Mouse (Mus musculus) thymus, adult 2 months (tissue): ENCODE measurements around the gene Myct1. TPM values are rescaled to one million over a fixed set of nuclear protein-coding genes. Genes with fewer than 3 reads are reported as not detected.
A peak's percentile ranks its signal among the peaks of the same experiment; 100 is the strongest.

Experiments
- DNase-seq: peaks from one replicate; pipeline ENCODE4 v3.0.0; 2021
- H3K27ac ChIP-seq: fragments of 200-500 bp; 2 replicates; pipeline ENCODE4 v1.5.1; 2012; ENCODE audit warnings: low read length, control low read depth; ENCODE audit not compliant: control insufficient read depth, insufficient read depth
- H3K27me3 ChIP-seq: fragments of 200-500 bp; 2 replicates; pipeline ENCODE4 v1.6.1; 2012; ENCODE audit warnings: mild to moderate bottlenecking, low read length, moderate library complexity, mixed read lengths; ENCODE audit not compliant: control insufficient read depth, insufficient read depth
- H3K36me3 ChIP-seq: fragments of 200-500 bp; 2 replicates; pipeline ENCODE4 v1.6.1; 2012; ENCODE audit warnings: mild to moderate bottlenecking, low read length, moderate library complexity; ENCODE audit not compliant: control insufficient read depth, insufficient read depth
- H3K4me1 ChIP-seq: fragments of 200-500 bp; replicated peaks from 2 replicates; pipeline ENCODE4 v1.6.1; 2012; ENCODE audit warnings: low read length; ENCODE audit not compliant: control insufficient read depth, insufficient read depth
- H3K4me3 ChIP-seq: fragments of 200-500 bp; 2 replicates; pipeline ENCODE4 v1.5.1; 2012; ENCODE audit warnings: mild to moderate bottlenecking, low read length, control low read depth, moderate library complexity; ENCODE audit not compliant: control insufficient read depth, insufficient read depth
- CTCF ChIP-seq: fragments of 200-500 bp; IDR thresholded peaks from 2 replicates; pipeline ENCODE4 v1.5.1; 2012; ENCODE audit warnings: mild to moderate bottlenecking, control low read depth, low read length, moderate library complexity, borderline replicate concordance; ENCODE audit not compliant: control insufficient read depth, poor library complexity, insufficient read depth; ENCODE audit errors: extremely low read depth
- POLR2A ChIP-seq: fragments of 200-500 bp; IDR thresholded peaks from 2 replicates; pipeline ENCODE4 v1.6.1; 2012; ENCODE audit warnings: mild to moderate bottlenecking, low read length, control low read depth, moderate library complexity; ENCODE audit not compliant: control insufficient read depth, poor library complexity, insufficient read depth; ENCODE audit errors: extremely low read depth
- WGBS: fragments of 180-500 bp; shearing (Covaris S2); methylation state at CpG from one replicate; pipeline ENCODE4 v1.1.7; 2018; 5-methylcytosine and 5-hydroxymethylcytosine counted together
- polyA plus RNA-seq: library from polyadenylated mRNA; depleted of rRNA; stranded (reverse); fragments of >200 nt; gene quantifications from 2 replicates; pipeline ENCODE4 v1.2.3, GENCODE M21; 2012

Gene Myct1
- polyA plus RNA-seq, 1 experiment, result 1.3 TPM

DNA sequence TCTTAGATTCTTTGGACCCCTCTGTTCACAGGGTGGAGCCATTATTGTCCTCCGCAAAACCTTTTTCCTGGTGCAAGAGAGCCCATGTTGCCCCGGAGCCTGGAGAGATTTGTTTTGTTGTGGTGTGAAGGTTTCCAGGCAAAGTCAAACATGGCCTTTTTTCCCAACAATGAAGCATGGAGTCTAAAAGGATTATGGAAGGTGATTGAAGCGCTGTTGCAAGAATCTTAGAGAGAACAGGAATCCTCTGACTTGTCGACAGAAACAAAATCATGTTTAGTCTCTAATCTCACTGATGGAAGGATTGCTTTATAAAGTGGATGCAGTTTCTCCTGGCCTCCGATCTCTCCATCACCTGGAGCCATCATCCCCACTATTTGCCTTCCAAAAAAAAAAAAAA lies 42.2 kb upstream of the Myct1 start, which contains the start of gene Syne1:
Syne1 (minus strand) TSS at position 101 of the 400 bp plus-strand sequence.
- peak within 1 kb of the TSS; percentile 39 for H3K4me3 ChIP-seq
- no peak within 1 kb of the TSS for H3K27ac ChIP-seq
- H3K4me1 ChIP-seq, result peaks cover 8% of the 10 kb centered on the region; the same call in 1 of the 2 replicates
- no peak for DNase-seq
- H3K27me3 ChIP-seq, result no peaks in the 10 kb centered on the region
- TF ChIP-seq CTCF (no peak), POLR2A (no peak)
- no peaks in the 10 kb centered on the region for H3K36me3 ChIP-seq
- 97% methylated on average over 5 of the region's 5 CpGs for WGBS

DNA sequence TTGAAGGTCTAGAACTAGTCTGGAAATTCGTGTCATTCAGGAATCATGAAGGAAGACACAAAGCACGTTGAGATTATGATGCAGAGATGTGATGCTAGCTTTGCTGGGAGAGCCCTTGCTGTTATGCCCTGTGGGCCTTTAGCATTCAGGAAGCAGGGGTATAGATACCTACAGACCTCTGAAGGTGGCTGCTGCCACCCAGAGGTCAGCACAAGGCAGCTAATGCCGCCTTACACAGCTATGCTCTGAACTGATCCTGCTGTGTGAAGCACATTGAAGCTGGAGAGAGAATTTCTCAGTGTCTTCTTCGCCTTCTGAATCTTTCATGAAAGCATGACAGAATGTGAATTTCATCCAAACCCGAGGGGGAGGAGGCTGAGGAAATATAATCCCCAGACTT lies 38.6 kb upstream of the Myct1 start:
- peaks cover 8% of the 10 kb centered on the region; the same call in 1 of the 2 replicates for H3K4me1 ChIP-seq
- no peak for TF ChIP-seq POLR2A
- no peak for TF ChIP-seq CTCF
- no peak overlapping the region for H3K27ac ChIP-seq
- H3K36me3 ChIP-seq, result no peaks in the 10 kb centered on the region
- 36% methylated on average over 5 of the region's 5 CpGs for WGBS
- H3K27me3 ChIP-seq, result no peaks in the 10 kb centered on the region
- DNase-seq, result no peak
- H3K4me3 ChIP-seq, result no peak overlapping the region

- TF ChIP-seq POLR2A (no peak), CTCF (no peak)
- Histone ChIP-seq H3K4me3 (no peak overlapping the region), H3K27ac (no peak overlapping the region), H3K27me3 (no peaks in the 10 kb centered on the region), H3K36me3 (no peaks in the 10 kb centered on the region), H3K4me1 (no peaks in the 10 kb centered on the region)
- DNase-seq, result no peak
These were observed 34.8 kb upstream of the Myct1 start for GRCm38 (mm10) chr10:5558808-5559207.

DNA sequence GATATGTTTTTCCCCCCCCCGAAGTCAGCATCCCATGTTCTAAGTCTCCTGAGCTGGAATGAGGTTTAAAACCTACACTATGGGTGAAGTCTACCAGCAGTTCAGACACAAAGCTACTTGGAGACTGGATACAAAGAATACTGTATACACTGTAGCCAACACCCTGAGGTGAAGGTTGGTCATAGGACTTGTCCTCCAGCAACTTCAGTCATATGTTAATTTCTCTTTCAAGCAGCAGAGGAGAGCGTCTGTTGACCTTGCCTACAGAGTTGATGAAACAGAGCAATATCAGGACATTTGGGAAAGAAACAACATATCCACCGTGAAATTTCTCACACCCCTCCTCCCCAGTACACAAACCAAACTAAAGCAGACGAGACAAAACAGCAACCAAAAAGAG lies 33.0 kb upstream of the Myct1 start:
- TF ChIP-seq POLR2A, result no peak
- no peak for TF ChIP-seq CTCF
- Histone ChIP-seq H3K27me3 (no peaks in the 10 kb centered on the region), H3K27ac (no peak overlapping the region), H3K36me3 (no peaks in the 10 kb centered on the region), H3K4me1 (no peaks in the 10 kb centered on the region), H3K4me3 (no peak overlapping the region)
- no peak for DNase-seq
- 95% methylated on average over 4 of the region's 4 CpGs for WGBS

GRCm38 (mm10) chr10:5561706-5562105 lies 31.9 kb upstream of the Myct1 start:
- no peaks in the 10 kb centered on the region for H3K4me1 ChIP-seq
- no peaks in the 10 kb centered on the region for H3K36me3 ChIP-seq
- H3K4me3 ChIP-seq, result no peak overlapping the region
- no peak overlapping the region for H3K27ac ChIP-seq
- no peak for DNase-seq
- no peak for TF ChIP-seq CTCF
- H3K27me3 ChIP-seq, result no peaks in the 10 kb centered on the region
- 92% methylated on average over 4 of the region's 4 CpGs for WGBS

- WGBS, result 90% methylated on average over 4 of the region's 4 CpGs
- Histone ChIP-seq H3K36me3 (no peaks in the 10 kb centered on the region), H3K27ac (no peak overlapping the region), H3K4me3 (no peak overlapping the region), H3K27me3 (no peaks in the 10 kb centered on the region), H3K4me1 (no peaks in the 10 kb centered on the region)
- TF ChIP-seq CTCF (no peak), POLR2A (no peak)
- DNase-seq, result no peak
These were observed 24.6 kb upstream of the Myct1 start for GRCm38 (mm10) chr10:5568991-5569390.

GRCm38 (mm10) chr10:5570059-5570458 lies 23.5 kb upstream of the Myct1 start:
- DNase-seq, result no peak
- 87% methylated on average over 8 of the region's 8 CpGs for WGBS
- no peaks in the 10 kb centered on the region for H3K36me3 ChIP-seq
- no peak overlapping the region for H3K4me3 ChIP-seq
- no peaks in the 10 kb centered on the region for H3K27me3 ChIP-seq
- TF ChIP-seq CTCF, result no peak
- TF ChIP-seq POLR2A, result no peak
- H3K27ac ChIP-seq, result no peak overlapping the region
- H3K4me1 ChIP-seq, result no peaks in the 10 kb centered on the region
